Mouse (Mus musculus) stomach, embryonic 15.5 days (tissue): ENCODE measurements around the gene Mybpc3. TPM values are rescaled to one million over a fixed set of nuclear protein-coding genes. Genes with fewer than 3 reads are reported as not detected.
A peak's percentile ranks its signal among the peaks of the same experiment; 100 is the strongest.
"Not testable (repeated sequence)": the region's sequence is repeated elsewhere in the genome, so short reads cannot be mapped to it uniquely, and the experiment has no call there.

ENCODE experiments used
- ATAC-seq: fragments of 200-750 bp; cut with Nextera tagmentation; 2 replicates; pipeline ENCODE4 v1.8.0; 2017; ENCODE audit warnings: low read depth, moderate number of reproducible peaks, moderate TSS enrichment; ENCODE audit not compliant: insufficient read depth, low FRiP score
- H3K27ac ChIP-seq: fragments of 300-500 bp; sonication (generic); 2 replicates; pipeline ENCODE4 v1.5.1; 2015; ENCODE audit warnings: mild to moderate bottlenecking, inconsistent platforms
- H3K27me3 ChIP-seq: fragments of 300-500 bp; sonication (generic); replicated peaks from 2 replicates; pipeline ENCODE4 v1.6.1; 2015; ENCODE audit warnings: inconsistent platforms
- H3K36me3 ChIP-seq: fragments of 300-500 bp; sonication (generic); 2 replicates; pipeline ENCODE4 v1.6.1; 2015; ENCODE audit warnings: inconsistent platforms
- H3K4me1 ChIP-seq: fragments of 300-500 bp; sonication (generic); 2 replicates; pipeline ENCODE4 v1.6.1; 2015; ENCODE audit warnings: inconsistent platforms
- H3K4me2 ChIP-seq: fragments of 300-500 bp; sonication (generic); 2 replicates; pipeline ENCODE4 v1.6.1; 2015; ENCODE audit warnings: mild to moderate bottlenecking, inconsistent platforms
- H3K4me3 ChIP-seq: fragments of 300-500 bp; sonication (generic); replicated peaks from 2 replicates; pipeline ENCODE4 v1.5.1; 2015; ENCODE audit warnings: inconsistent platforms
- H3K9ac ChIP-seq: fragments of 300-500 bp; sonication (generic); 2 replicates; pipeline ENCODE4 v1.6.1; 2015; ENCODE audit warnings: inconsistent platforms
- H3K9me3 ChIP-seq: fragments of 300-500 bp; sonication (generic); 2 replicates; pipeline ENCODE4 v1.6.1; 2016; ENCODE audit warnings: inconsistent platforms
- WGBS: fragments of 180-500 bp; shearing (Covaris S2); methylation state at CpG from one replicate; pipeline ENCODE4 v1.1.7; 2015; 5-methylcytosine and 5-hydroxymethylcytosine counted together
- polyA plus RNA-seq: library from polyadenylated mRNA; unstranded; fragments of >200 nt; fragmentation: Nextera tagmentation; extraction: Ambion mirVana; gene quantifications from 2 replicates; pipeline ENCODE4 v1.2.1, GENCODE M21; 2015

The Mybpc3 gene
- polyA plus RNA-seq, 1 experiment from 2014 or later: 0.67 TPM

- Histone ChIP-seq H3K4me2 (no peak overlapping the region), H3K9ac (no peak overlapping the region), H3K4me1 (no peaks in the 10 kb centered on the region), H3K4me3 (no peak overlapping the region), H3K27ac (no peak overlapping the region), H3K27me3 (no peaks in the 10 kb centered on the region), H3K36me3 (no peaks in the 10 kb centered on the region), H3K9me3 (no peaks in the 10 kb centered on the region)
- no peak for ATAC-seq
- WGBS: 69% methylated on average over 6 of the region's 6 CpGs
These were observed 27.1 kb upstream of the Mybpc3 start for GRCm38 (mm10) chr2:91090827-91091226.

GRCm38 (mm10) chr2:91096524-91096923 lies 21.4 kb upstream of the Mybpc3 start:
- Histone ChIP-seq H3K36me3 (no peaks in the 10 kb centered on the region), H3K4me3 (peak overlapping the region; percentile 8; the same call in 1 of the 2 replicates), H3K27me3 (no peaks in the 10 kb centered on the region; the same call in 1 of the 2 replicates), H3K4me1 (no peaks in the 10 kb centered on the region), H3K9me3 (no peaks in the 10 kb centered on the region), H3K9ac (no peak overlapping the region), H3K27ac (no peak overlapping the region), H3K4me2 (no peak overlapping the region)
- ATAC-seq: no peak
- WGBS: 60% methylated on average over 14 of the region's 14 CpGs

GRCm38 (mm10) chr2:91097015-91097414 lies 20.9 kb upstream of the Mybpc3 start:
- H3K4me2 ChIP-seq: no peak overlapping the region
- H3K9me3 ChIP-seq: no peaks in the 10 kb centered on the region
- H3K27me3 ChIP-seq: no peaks in the 10 kb centered on the region; the same call in 1 of the 2 replicates
- H3K4me1 ChIP-seq: no peaks in the 10 kb centered on the region
- peak overlapping the region; percentile 8; the same call in 1 of the 2 replicates for H3K4me3 ChIP-seq
- no peaks in the 10 kb centered on the region for H3K36me3 ChIP-seq
- H3K27ac ChIP-seq: no peak overlapping the region
- 79% methylated on average over 10 of the region's 10 CpGs for WGBS
- no peak for ATAC-seq
- H3K9ac ChIP-seq: no peak overlapping the region

GRCm38 (mm10) chr2:91098156-91098555 lies 19.8 kb upstream of the Mybpc3 start:
- H3K4me1 ChIP-seq: no peaks in the 10 kb centered on the region
- 83% methylated on average over 2 of the region's 2 CpGs for WGBS
- no peak overlapping the region; the same call in 1 of the 2 replicates for H3K4me3 ChIP-seq
- H3K27ac ChIP-seq: no peak overlapping the region
- H3K36me3 ChIP-seq: no peaks in the 10 kb centered on the region
- ATAC-seq: no peak
- H3K9ac ChIP-seq: no peak overlapping the region
- H3K4me2 ChIP-seq: no peak overlapping the region
- H3K27me3 ChIP-seq: no peaks in the 10 kb centered on the region; the same call in 1 of the 2 replicates
- H3K9me3 ChIP-seq: no peaks in the 10 kb centered on the region

- H3K9ac ChIP-seq: no peak overlapping the region
- no peak overlapping the region for H3K4me3 ChIP-seq
- no peaks in the 10 kb centered on the region for H3K9me3 ChIP-seq
- 7% methylated on average over 7 of the region's 7 CpGs for WGBS
- no peaks in the 10 kb centered on the region for H3K36me3 ChIP-seq
- peak; percentile 81 for ATAC-seq
- no peak overlapping the region for H3K4me2 ChIP-seq
- no peaks in the 10 kb centered on the region for H3K4me1 ChIP-seq
- no peaks in the 10 kb centered on the region; the same call in 1 of the 2 replicates for H3K27me3 ChIP-seq
- no peak overlapping the region for H3K27ac ChIP-seq
These were observed 16.7 kb upstream of the Mybpc3 start for GRCm38 (mm10) chr2:91101124-91101740.

- Histone ChIP-seq H3K9ac (no peak overlapping the region), H3K36me3 (no peaks in the 10 kb centered on the region), H3K4me2 (no peak overlapping the region), H3K27me3 (no peaks in the 10 kb centered on the region), H3K4me3 (no peak overlapping the region), H3K9me3 (no peaks in the 10 kb centered on the region), H3K4me1 (no peaks in the 10 kb centered on the region), H3K27ac (no peak overlapping the region)
- 73% methylated on average over 3 of the region's 3 CpGs for WGBS
- no peak for ATAC-seq
These were observed 9.8 kb upstream of the Mybpc3 start for GRCm38 (mm10) chr2:91108156-91108555.

DNA sequence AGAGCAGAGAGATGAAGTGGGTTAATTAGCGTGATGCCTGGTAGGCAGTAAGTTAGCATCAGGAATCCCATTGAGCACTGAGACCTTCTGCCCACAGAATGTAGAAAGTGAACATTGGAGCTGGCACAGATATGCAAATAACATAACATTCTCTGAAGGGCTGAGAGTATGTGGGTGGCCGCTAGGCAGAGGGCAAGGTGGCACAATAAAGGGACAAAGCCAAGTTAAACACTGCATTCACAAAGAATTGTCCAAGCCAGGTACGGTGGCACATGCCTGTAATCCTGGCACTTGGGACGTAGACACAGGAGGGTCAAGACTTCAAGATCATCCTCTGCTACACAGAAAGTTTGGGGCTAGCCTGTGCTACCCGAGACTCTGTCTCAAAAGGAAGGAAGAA lies 8.7 kb upstream of the Mybpc3 start:
- no peak overlapping the region for H3K27ac ChIP-seq
- no peaks in the 10 kb centered on the region for H3K27me3 ChIP-seq
- H3K4me3 ChIP-seq: no peak overlapping the region
- no peak overlapping the region for H3K9ac ChIP-seq
- no peaks in the 10 kb centered on the region for H3K9me3 ChIP-seq
- WGBS: 81% methylated on average over 5 of the region's 5 CpGs
- H3K4me1 ChIP-seq: no peaks in the 10 kb centered on the region
- no peak overlapping the region for H3K4me2 ChIP-seq
- no peaks in the 10 kb centered on the region for H3K36me3 ChIP-seq
- ATAC-seq: no peak

DNA sequence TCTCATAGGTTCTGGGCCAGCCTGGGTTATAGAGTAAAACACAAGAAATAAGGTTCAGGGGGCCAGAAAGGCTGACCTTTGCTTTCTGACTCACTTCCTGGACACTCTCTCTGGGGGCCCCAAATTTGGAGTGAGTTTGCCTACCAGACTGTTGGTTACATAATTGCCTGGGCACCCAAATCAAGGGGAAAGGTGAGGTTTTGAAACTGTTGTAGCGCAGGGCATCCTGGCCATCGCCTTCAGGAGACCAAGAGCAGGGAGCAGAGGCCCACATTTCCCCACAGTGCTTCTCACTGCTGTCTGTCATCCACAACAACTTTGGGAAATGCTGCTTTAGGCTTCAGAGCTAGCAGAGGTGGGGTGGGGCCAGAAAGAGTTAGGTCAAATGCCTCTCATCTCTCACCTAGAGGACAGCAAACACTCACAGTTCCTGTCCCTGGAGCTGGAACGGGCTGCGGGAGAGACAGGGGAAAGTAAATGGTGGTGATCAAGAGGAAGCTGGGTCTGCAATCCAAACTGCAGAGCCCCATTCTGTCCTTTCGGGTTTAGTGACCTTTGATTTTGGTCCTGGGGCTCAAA lies 8.0 kb upstream of the Mybpc3 start:
- H3K4me1 ChIP-seq: no peaks in the 10 kb centered on the region
- H3K36me3 ChIP-seq: no peaks in the 10 kb centered on the region
- H3K4me2 ChIP-seq: no peak overlapping the region
- H3K27me3 ChIP-seq: no peaks in the 10 kb centered on the region
- H3K4me3 ChIP-seq: no peak overlapping the region
- WGBS: 79% methylated on average over 5 of the region's 5 CpGs
- no peak overlapping the region for H3K27ac ChIP-seq
- H3K9ac ChIP-seq: no peak overlapping the region
- H3K9me3 ChIP-seq: no peaks in the 10 kb centered on the region
- no peak for ATAC-seq

- WGBS: 81% methylated on average over 6 of the region's 6 CpGs
- no peaks in the 10 kb centered on the region for H3K4me1 ChIP-seq
These were observed 7.5 kb upstream of the Mybpc3 start for GRCm38 (mm10) chr2:91110429-91110828.

GRCm38 (mm10) chr2:91111832-91112231 lies 6.1 kb upstream of the Mybpc3 start:
- H3K36me3 ChIP-seq, H3K9me3 ChIP-seq, H3K4me2 ChIP-seq, H3K27me3 ChIP-seq, H3K4me3 ChIP-seq, H3K9ac ChIP-seq, H3K4me1 ChIP-seq, ATAC-seq, H3K27ac ChIP-seq: not testable (repeated sequence)
- WGBS: 94% methylated on average over 3 of the region's 3 CpGs

More at GRCm38 (mm10) chr2:91110429-91110828, 7.5 kb upstream of the Mybpc3 start:
- Histone ChIP-seq H3K4me2 (no peak overlapping the region), H3K4me3 (no peak overlapping the region), H3K36me3 (no peaks in the 10 kb centered on the region), H3K9ac (no peak overlapping the region), H3K27me3 (no peaks in the 10 kb centered on the region), H3K9me3 (no peaks in the 10 kb centered on the region), H3K27ac (no peak overlapping the region)
- no peak for ATAC-seq

DNA sequence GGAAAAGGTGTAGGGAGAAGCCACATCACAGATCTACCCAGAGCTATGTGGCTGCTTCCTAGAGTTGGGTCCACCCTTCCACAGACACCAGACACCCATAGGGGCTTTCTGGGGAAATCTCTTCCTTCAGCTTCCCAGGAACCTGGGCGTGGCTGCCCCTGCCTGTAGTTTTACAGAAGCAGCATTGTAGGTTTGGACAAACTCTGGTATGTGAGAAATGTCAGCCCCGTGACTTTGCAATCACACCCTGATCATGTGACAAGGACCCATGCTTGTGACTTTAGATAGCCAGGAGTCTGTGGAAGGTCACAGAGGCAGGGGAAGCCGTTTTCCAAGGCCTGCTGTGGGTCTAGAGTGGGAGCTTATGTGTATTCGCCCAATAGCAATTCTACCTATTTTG lies 5.5 kb upstream of the Mybpc3 start:
- ATAC-seq: no peak

DNA sequence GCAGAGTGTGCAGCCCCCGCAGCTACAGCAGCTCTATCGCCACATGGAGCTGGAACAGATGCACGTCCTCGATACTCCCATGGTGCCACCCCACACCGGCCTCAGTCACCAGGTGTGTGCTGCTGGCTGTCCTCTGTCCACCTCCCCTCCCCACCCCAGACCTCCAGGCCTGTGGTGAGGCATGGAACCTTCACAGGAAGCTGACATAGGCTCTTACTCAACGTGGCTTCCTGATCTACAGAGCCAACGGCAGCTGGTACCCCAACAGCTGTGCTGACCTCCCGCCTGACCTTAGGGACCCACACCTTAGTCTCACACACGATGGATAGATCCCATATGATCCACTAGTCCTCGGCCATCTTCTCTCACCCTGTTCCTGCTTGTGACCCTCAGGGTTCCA lies 4.6 kb upstream of the Mybpc3 start:
- Histone ChIP-seq H3K9ac (no peak overlapping the region), H3K4me2 (no peak overlapping the region), H3K27me3 (no peaks in the 10 kb centered on the region), H3K36me3 (no peaks in the 10 kb centered on the region), H3K9me3 (no peaks in the 10 kb centered on the region), H3K27ac (no peak overlapping the region), H3K4me1 (no peaks in the 10 kb centered on the region), H3K4me3 (no peak overlapping the region)
- no peak for ATAC-seq
- 68% methylated on average over 10 of the region's 10 CpGs for WGBS

More for the DNA sequence above, 5.5 kb upstream of the Mybpc3 start:
- Histone ChIP-seq H3K9me3 (no peaks in the 10 kb centered on the region), H3K36me3 (no peaks in the 10 kb centered on the region), H3K27me3 (no peaks in the 10 kb centered on the region), H3K4me3 (no peak overlapping the region), H3K9ac (no peak overlapping the region), H3K4me2 (no peak overlapping the region), H3K4me1 (no peaks in the 10 kb centered on the region), H3K27ac (no peak overlapping the region)
- 46% methylated on average over 4 of the region's 4 CpGs for WGBS
